Mouse (Mus musculus) ES-E14 (cell line): ENCODE results near the gene Sdc4.

ENCODE experiments used
- CHD2 ChIP-seq: IDR thresholded peaks from 2 replicates; pipeline ENCODE4 v1.6.1; 2014; ENCODE audit warnings: mild to moderate bottlenecking, low read depth, low read length, inconsistent platforms
- HCFC1 ChIP-seq: IDR thresholded peaks from 2 replicates; pipeline ENCODE4 v1.6.1; 2012; ENCODE audit warnings: low read length, inconsistent platforms, borderline replicate concordance; ENCODE audit not compliant: insufficient read depth
- MAFK ChIP-seq: IDR thresholded peaks from 2 replicates; pipeline ENCODE4 v1.6.1; 2014; ENCODE audit warnings: mild to moderate bottlenecking, low read depth, low read length, inconsistent platforms; ENCODE audit not compliant: insufficient read depth

GRCm38 (mm10) chr2:164487812-164488211 is 44.1 kb upstream of the Sdc4 start:
- TF ChIP-seq CHD2: no peak
- no peak for TF ChIP-seq HCFC1
- no peak for TF ChIP-seq MAFK
